Mouse (Mus musculus): ENCODE measurements around the gene Ppp2r3c. TPM values are rescaled to one million over a fixed set of nuclear protein-coding genes. Genes with fewer than 3 reads are reported as not detected.
A peak's percentile ranks its signal among the peaks of the same experiment; 100 is the strongest.
"Not testable (repeated sequence)": the region's sequence is repeated elsewhere in the genome, so short reads cannot be mapped to it uniquely, and the experiment has no call there.

Ppp2r3c gene
- 19.1 and 20.4 TPM in 2 replicates for polyA plus RNA-seq (2012; rRNA removed)

DNA sequence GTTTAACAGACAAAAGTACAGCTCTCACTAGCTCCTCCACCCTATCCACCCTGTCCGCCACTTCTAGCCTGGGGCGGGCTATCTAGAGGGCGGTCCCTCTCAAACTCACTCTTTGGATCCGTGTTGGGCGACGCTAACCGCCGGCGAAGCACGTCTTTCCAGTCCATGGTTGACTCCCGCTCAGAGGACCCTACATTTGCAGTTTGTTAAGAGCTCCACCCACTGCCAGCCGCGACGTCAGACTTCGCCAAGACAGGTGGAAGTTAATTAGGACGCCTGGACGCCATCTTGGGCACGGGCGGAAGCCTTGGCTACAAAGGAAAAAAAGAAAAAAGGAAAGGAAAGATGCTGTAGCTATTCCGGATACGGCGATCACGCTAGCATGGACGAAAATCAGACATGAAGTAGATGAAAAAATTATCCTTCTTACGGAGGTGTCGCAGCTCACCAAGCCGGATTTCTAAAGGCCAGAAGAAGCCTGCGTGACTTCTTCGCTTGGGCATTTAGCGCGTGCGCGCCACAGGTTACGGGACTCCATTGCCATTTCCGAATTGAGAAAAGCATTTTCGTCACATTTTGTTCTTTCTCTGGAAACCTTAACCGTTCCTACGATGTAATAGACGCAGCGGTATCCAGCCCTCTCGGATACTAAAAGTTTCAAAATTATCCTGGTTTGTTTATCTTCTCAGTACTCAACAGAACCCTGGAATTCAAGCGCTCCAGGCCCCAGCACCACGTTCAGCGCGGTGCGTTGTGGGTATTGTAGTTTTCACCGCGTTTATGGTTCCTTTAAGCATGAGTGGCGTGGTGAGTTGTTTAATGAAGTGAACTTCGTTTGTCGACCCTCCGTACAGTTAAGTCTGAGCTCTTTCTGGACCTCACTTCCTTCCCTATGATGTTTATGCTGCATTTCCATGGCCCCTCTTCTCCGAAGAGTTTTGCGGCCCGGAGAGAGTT is at the start of gene Ppp2r3c:
Ppp2r3c (minus strand) TSS at position 514 of the 957 bp plus-strand sequence.
- peak; percentile 99 for DNase-seq (ENCODE audit: low read depth)
- TF ChIP-seq POLR2A (IDR thresholded peaks at IDR 0.05; ENCODE audit: borderline replicate concordance, extremely low read depth, insufficient read depth, insufficient read length, poor library complexity, severe bottlenecking): peak; percentile 53; the same call in 1 of the 2 replicates
- no peak for TF ChIP-seq CTCF (IDR thresholded peaks at IDR 0.05; ENCODE audit: borderline replicate concordance, extremely low read depth, insufficient read depth, insufficient read length)

- no peak for TF ChIP-seq CTCF (IDR thresholded peaks at IDR 0.05; ENCODE audit: borderline replicate concordance, extremely low read depth, insufficient read depth, insufficient read length)
- TF ChIP-seq POLR2A (IDR thresholded peaks at IDR 0.05; ENCODE audit: borderline replicate concordance, extremely low read depth, insufficient read depth, insufficient read length, poor library complexity, severe bottlenecking): no peak
Measured at GRCm38 (mm10) chr12:55344583-55344982, 41.8 kb upstream of the Ppp2r3c start.

DNA sequence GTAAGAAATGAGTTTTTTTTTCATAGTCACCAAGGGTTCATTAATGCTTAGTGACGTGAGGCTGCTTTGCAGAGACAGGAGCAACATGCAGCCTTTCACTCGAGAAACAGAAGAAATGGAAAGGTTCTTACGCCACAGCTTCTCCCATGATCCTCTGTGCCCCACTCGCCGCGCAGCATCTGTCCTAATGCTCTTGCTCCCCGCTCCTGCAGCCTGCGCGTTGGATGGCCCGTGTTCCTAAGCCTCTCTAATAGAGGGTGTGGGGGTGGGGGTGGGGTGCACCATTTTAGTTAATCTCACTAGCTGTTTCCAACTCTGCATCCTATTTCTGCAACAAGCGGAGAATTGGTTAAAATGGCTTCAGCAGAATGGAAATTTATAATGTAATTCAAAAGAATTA is 41.2 kb upstream of the Ppp2r3c start:
- TF ChIP-seq POLR2A (IDR thresholded peaks at IDR 0.05; ENCODE audit: borderline replicate concordance, extremely low read depth, insufficient read depth, insufficient read length, poor library complexity, severe bottlenecking) (no peak), CTCF (IDR thresholded peaks at IDR 0.05; ENCODE audit: borderline replicate concordance, extremely low read depth, insufficient read depth, insufficient read length) (no peak)
- DNase-seq (ENCODE audit: low read depth): peak; percentile 48

More at GRCm38 (mm10) chr12:55344583-55344982, 41.8 kb upstream of the Ppp2r3c start:
- DNase-seq (ENCODE audit: low read depth): peak; percentile 29

DNA sequence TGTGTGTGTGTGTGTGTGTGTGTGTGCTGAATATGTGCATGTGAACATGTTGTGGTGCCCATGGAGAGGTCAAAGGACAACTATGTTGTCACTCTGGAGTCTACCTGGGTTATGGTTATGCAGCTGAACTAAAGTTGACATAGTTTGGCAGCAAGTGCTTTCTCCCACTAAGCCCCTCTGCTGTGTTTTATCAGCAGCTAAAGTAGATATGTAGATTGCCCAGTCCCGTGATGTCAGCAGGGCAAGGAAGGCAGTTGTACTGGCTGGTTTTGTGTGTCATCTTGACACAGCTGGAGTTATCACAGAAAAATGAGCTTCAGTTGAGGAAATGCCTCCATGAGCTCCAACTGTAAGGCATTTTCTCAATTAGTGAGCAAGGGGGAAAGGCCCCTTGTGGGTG is 40.2 kb upstream of the Ppp2r3c start:
- not testable (repeated sequence) for DNase-seq (ENCODE audit: low read depth)

- DNase-seq (ENCODE audit: low read depth): not testable (repeated sequence)
Measured at GRCm38 (mm10) chr12:55338490-55338889, 35.7 kb upstream of the Ppp2r3c start.

DNA sequence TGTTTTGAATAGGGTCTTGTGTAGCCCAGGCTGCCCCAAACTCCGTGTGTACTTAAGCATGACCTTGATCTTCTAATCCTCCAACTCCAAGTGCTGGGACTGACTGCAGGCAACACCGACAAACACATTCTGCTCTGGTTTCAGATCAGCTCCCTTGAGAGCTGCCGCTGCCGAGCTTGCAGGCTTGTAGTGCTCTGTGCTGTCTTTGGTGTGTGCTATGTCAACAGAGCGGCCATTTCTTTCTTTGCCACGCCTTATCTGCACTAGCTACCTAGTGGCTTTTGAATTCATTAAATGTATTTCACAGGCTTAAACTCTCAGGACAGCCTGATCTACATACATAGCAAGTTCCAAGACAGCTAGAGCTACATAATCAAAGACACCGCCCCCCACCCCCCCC is 30.9 kb upstream of the Ppp2r3c start:
- DNase-seq (ENCODE audit: low read depth): no peak
- TF ChIP-seq POLR2A (IDR thresholded peaks at IDR 0.05; ENCODE audit: borderline replicate concordance, extremely low read depth, insufficient read depth, insufficient read length, poor library complexity, severe bottlenecking) (no peak), CTCF (IDR thresholded peaks at IDR 0.05; ENCODE audit: borderline replicate concordance, extremely low read depth, insufficient read depth, insufficient read length) (no peak)

DNA sequence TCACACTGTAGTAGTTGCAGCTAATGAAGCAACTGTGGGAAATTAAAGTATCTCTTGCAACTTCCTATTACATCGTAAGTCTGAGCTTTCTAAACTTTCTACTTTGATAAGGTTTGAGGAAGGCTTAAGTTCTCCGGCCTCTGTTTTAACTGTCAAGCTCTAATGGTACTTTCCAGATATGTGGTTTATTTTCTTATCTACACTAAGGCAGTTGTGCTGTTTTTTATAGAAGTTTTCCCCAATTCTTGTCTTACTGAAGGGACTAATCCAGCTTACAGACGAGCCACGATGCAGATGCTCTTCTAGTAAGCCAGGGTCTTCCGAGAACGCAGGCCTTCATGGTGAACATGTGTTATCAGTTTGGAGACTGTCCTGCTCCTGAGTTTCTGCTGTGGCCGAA is 26.6 kb upstream of the Ppp2r3c start:
- TF ChIP-seq CTCF (IDR thresholded peaks at IDR 0.05; ENCODE audit: borderline replicate concordance, extremely low read depth, insufficient read depth, insufficient read length) (no peak), POLR2A (IDR thresholded peaks at IDR 0.05; ENCODE audit: borderline replicate concordance, extremely low read depth, insufficient read depth, insufficient read length, poor library complexity, severe bottlenecking) (no peak)
- DNase-seq (ENCODE audit: low read depth): no peak

GRCm38 (mm10) chr12:55328784-55329183 is 26.0 kb upstream of the Ppp2r3c start:
- DNase-seq (ENCODE audit: low read depth): no peak
- TF ChIP-seq POLR2A (IDR thresholded peaks at IDR 0.05; ENCODE audit: borderline replicate concordance, extremely low read depth, insufficient read depth, insufficient read length, poor library complexity, severe bottlenecking) (no peak), CTCF (IDR thresholded peaks at IDR 0.05; ENCODE audit: borderline replicate concordance, extremely low read depth, insufficient read depth, insufficient read length) (no peak)

- TF ChIP-seq CTCF (IDR thresholded peaks at IDR 0.05; ENCODE audit: borderline replicate concordance, extremely low read depth, insufficient read depth, insufficient read length) (no peak), POLR2A (IDR thresholded peaks at IDR 0.05; ENCODE audit: borderline replicate concordance, extremely low read depth, insufficient read depth, insufficient read length, poor library complexity, severe bottlenecking) (no peak)
- DNase-seq (ENCODE audit: low read depth): no peak
Measured at GRCm38 (mm10) chr12:55325702-55326101, 22.9 kb upstream of the Ppp2r3c start.

DNA sequence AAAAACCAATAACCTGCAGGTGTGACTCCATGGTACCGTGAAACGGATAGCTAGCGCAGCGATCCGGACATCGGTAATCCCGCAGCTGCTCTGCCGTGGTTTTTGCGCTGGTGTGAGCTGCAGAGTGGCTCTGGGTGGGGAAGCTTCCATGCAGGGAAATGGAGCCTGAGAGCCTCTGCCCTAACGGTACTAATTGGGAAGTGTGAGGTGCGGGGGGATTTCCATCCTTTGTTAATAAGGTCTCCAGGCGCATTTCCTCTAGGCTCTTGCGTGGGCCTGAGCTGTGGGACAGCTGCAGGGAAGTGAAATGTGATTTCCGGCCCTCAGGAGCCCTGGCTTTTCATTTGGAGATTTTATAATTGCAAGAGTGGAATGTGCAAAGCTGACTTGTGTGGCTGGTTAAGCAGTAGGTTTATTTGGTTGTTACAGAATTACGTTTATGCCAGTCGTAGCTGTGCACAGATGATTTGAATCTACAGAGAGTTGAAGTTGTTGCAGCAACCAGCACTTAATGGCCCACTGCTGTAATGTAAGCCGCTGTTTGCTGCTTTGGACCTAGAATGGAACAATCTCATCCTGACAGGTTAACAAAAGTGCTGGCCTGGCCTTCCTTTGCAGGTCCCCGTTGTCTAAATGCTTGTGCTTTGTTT is 19.0 kb upstream of the Ppp2r3c start:
- no peak for TF ChIP-seq CTCF (IDR thresholded peaks at IDR 0.05; ENCODE audit: borderline replicate concordance, extremely low read depth, insufficient read depth, insufficient read length)
- DNase-seq (ENCODE audit: low read depth): peak; percentile 16

- TF ChIP-seq POLR2A (IDR thresholded peaks at IDR 0.05; ENCODE audit: borderline replicate concordance, extremely low read depth, insufficient read depth, insufficient read length, poor library complexity, severe bottlenecking): no peak
- TF ChIP-seq CTCF (IDR thresholded peaks at IDR 0.05; ENCODE audit: borderline replicate concordance, extremely low read depth, insufficient read depth, insufficient read length): peak; percentile 30; the same call in 1 of the 2 replicates
- DNase-seq (ENCODE audit: low read depth): peak; percentile 92
Measured at GRCm38 (mm10) chr12:55315192-55315591, 12.4 kb upstream of the Ppp2r3c start.

DNA sequence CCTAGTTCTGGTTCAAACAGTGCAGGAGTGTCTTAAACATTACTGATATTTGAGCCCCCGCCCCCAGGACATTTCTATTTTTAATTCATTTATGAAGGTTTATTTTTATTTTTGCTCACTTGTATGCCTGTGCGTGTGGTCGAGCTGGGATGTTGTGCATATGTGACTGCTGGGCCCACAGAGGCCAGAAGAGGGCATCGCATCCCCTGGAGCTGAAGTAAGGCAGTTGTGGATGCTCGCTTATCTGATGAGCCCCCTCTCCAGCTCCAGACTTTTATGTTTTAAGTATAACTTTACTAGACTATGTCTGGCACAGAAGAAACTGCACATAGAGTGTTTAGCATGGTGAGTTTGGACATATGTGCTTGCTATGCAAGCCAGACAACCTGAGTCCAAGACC is 11.1 kb upstream of the Ppp2r3c start:
- TF ChIP-seq CTCF (IDR thresholded peaks at IDR 0.05; ENCODE audit: borderline replicate concordance, extremely low read depth, insufficient read depth, insufficient read length) (peak; percentile 17; the same call in 1 of the 2 replicates), POLR2A (IDR thresholded peaks at IDR 0.05; ENCODE audit: borderline replicate concordance, extremely low read depth, insufficient read depth, insufficient read length, poor library complexity, severe bottlenecking) (no peak)
- no peak for DNase-seq (ENCODE audit: low read depth)
